Mouse (Mus musculus): ENCODE data around the gene BC034090. TPM values are rescaled to one million over a fixed set of nuclear protein-coding genes. Genes with fewer than 3 reads are reported as not detected.

BC034090 gene
- polyA plus RNA-seq, 1 experiment from 2014 or later: 3.6 TPM

GRCm38 (mm10) chr1:155211017-155211416 is 33.2 kb downstream of the BC034090 start:
- Histone ChIP-seq H3K36me3 (replicated peaks) (peaks cover 18% of the 10 kb centered on the region), H3K9me3 (no peaks in the 10 kb centered on the region), H3K4me1 (peaks cover 74% of the 10 kb centered on the region), H3K27ac (peak overlapping the region; percentile 88), H3K27me3 (ENCODE audit: poor library complexity, severe bottlenecking) (peaks cover 47% of the 10 kb centered on the region), H3K4me3 (no peak overlapping the region)
- DNase-seq (ENCODE audit: extremely low spot score, low spot score): no peak
- whole genome bisulfite sequencing: 42% methylated on average over 7 of the region's 7 CpGs

- Histone ChIP-seq H3K4me3 (no peak overlapping the region), H3K4me1 (peaks cover 74% of the 10 kb centered on the region), H3K27ac (peak overlapping the region; percentile 88), H3K36me3 (replicated peaks) (peaks cover 25% of the 10 kb centered on the region), H3K27me3 (ENCODE audit: poor library complexity, severe bottlenecking) (peaks cover 42% of the 10 kb centered on the region), H3K9me3 (no peaks in the 10 kb centered on the region)
- WGBS: 81% methylated on average over 11 of the region's 11 CpGs
- no peak for DNase-seq (ENCODE audit: extremely low spot score, low spot score)
These were observed 34.1 kb downstream of the BC034090 start for GRCm38 (mm10) chr1:155210011-155210763.

- Histone ChIP-seq H3K4me1 (peaks cover 73% of the 10 kb centered on the region), H3K27me3 (ENCODE audit: poor library complexity, severe bottlenecking) (peaks cover 22% of the 10 kb centered on the region; the same call in 1 of the 2 replicates), H3K27ac (no peak overlapping the region)
These were observed 36.4 kb downstream of the BC034090 start for GRCm38 (mm10) chr1:155207859-155208258.

GRCm38 (mm10) chr1:155205822-155206660 is 38.2 kb downstream of the BC034090 start:
- peaks cover 60% of the 10 kb centered on the region for H3K36me3 ChIP-seq (replicated peaks)
- no peaks in the 10 kb centered on the region for H3K9me3 ChIP-seq
- no peak for DNase-seq (ENCODE audit: extremely low spot score, low spot score)
- H3K4me1 ChIP-seq: peaks cover 63% of the 10 kb centered on the region
- H3K27me3 ChIP-seq (ENCODE audit: poor library complexity, severe bottlenecking): peaks cover 14% of the 10 kb centered on the region; the same call in 1 of the 2 replicates
- 90% methylated on average over 19 of the region's 19 CpGs for WGBS
- H3K4me3 ChIP-seq: no peak overlapping the region
- H3K27ac ChIP-seq: peak overlapping the region; percentile 44

More at GRCm38 (mm10) chr1:155207859-155208258, 36.4 kb downstream of the BC034090 start:
- H3K4me3 ChIP-seq: no peak overlapping the region
- 94% methylated on average over 3 of the region's 3 CpGs for WGBS
- no peak for DNase-seq (ENCODE audit: extremely low spot score, low spot score)
- no peaks in the 10 kb centered on the region for H3K9me3 ChIP-seq
- peaks cover 42% of the 10 kb centered on the region for H3K36me3 ChIP-seq (replicated peaks)

GRCm38 (mm10) chr1:155205311-155205710 is 38.9 kb downstream of the BC034090 start:
- peaks cover 68% of the 10 kb centered on the region for H3K36me3 ChIP-seq (replicated peaks)
- 0 out of 2 replicates have a peak overlapping the region, but pooled peaks have one; percentile 44 for H3K27ac ChIP-seq
- DNase-seq (ENCODE audit: extremely low spot score, low spot score): no peak
- peaks cover 7% of the 10 kb centered on the region; the same call in 1 of the 2 replicates for H3K27me3 ChIP-seq (ENCODE audit: poor library complexity, severe bottlenecking)
- no peaks in the 10 kb centered on the region for H3K9me3 ChIP-seq
- H3K4me1 ChIP-seq: peaks cover 56% of the 10 kb centered on the region
- 62% methylated on average over 7 of the region's 7 CpGs for WGBS
- no peak overlapping the region for H3K4me3 ChIP-seq

- H3K27ac ChIP-seq: peak overlapping the region; percentile 66
- H3K27me3 ChIP-seq (ENCODE audit: poor library complexity, severe bottlenecking): 0 out of 2 replicates have a peak, but pooled peaks cover under 1% of the 10 kb centered on the region
- no peak for DNase-seq (ENCODE audit: extremely low spot score, low spot score)
- H3K4me3 ChIP-seq: no peak overlapping the region
- no peaks in the 10 kb centered on the region for H3K9me3 ChIP-seq
- H3K4me1 ChIP-seq: peaks cover 49% of the 10 kb centered on the region
- WGBS: 92% methylated on average over 8 of the region's 8 CpGs
- H3K36me3 ChIP-seq (replicated peaks): peaks cover 74% of the 10 kb centered on the region
These were observed 39.6 kb downstream of the BC034090 start for GRCm38 (mm10) chr1:155204560-155205162.

GRCm38 (mm10) chr1:155203954-155204353 is 40.3 kb downstream of the BC034090 start:
- Histone ChIP-seq H3K4me1 (peaks cover 49% of the 10 kb centered on the region), H3K36me3 (replicated peaks) (peaks cover 80% of the 10 kb centered on the region)
- WGBS: 91% methylated on average over 12 of the region's 12 CpGs

GRCm38 (mm10) chr1:155203101-155203500 is 41.1 kb downstream of the BC034090 start:
- 91% methylated on average over 7 of the region's 7 CpGs for WGBS
- H3K27ac ChIP-seq: no peak overlapping the region
- peaks cover 89% of the 10 kb centered on the region for H3K36me3 ChIP-seq (replicated peaks)
- peaks cover 49% of the 10 kb centered on the region for H3K4me1 ChIP-seq
- no peak overlapping the region for H3K4me3 ChIP-seq
- H3K27me3 ChIP-seq (ENCODE audit: poor library complexity, severe bottlenecking): no peaks in the 10 kb centered on the region
- DNase-seq (ENCODE audit: extremely low spot score, low spot score): no peak
- no peaks in the 10 kb centered on the region for H3K9me3 ChIP-seq

More at GRCm38 (mm10) chr1:155203954-155204353, 40.3 kb downstream of the BC034090 start:
- Histone ChIP-seq H3K9me3 (no peaks in the 10 kb centered on the region), H3K27me3 (ENCODE audit: poor library complexity, severe bottlenecking) (no peaks in the 10 kb centered on the region), H3K27ac (peak overlapping the region; percentile 66), H3K4me3 (no peak overlapping the region)
- DNase-seq (ENCODE audit: extremely low spot score, low spot score): no peak

- Histone ChIP-seq H3K27me3 (ENCODE audit: poor library complexity, severe bottlenecking) (no peaks in the 10 kb centered on the region), H3K4me1 (peaks cover 45% of the 10 kb centered on the region), H3K9me3 (no peaks in the 10 kb centered on the region), H3K4me3 (no peak overlapping the region), H3K36me3 (replicated peaks) (peaks cover 92% of the 10 kb centered on the region), H3K27ac (peak overlapping the region; percentile 36; the same call in 1 of the 2 replicates)
- no peak for DNase-seq (ENCODE audit: extremely low spot score, low spot score)
- 89% methylated on average over 5 of the region's 5 CpGs for WGBS
These were observed 41.8 kb downstream of the BC034090 start for GRCm38 (mm10) chr1:155202472-155202871.

GRCm38 (mm10) chr1:155201914-155202313 is 42.3 kb downstream of the BC034090 start:
- no peaks in the 10 kb centered on the region for H3K27me3 ChIP-seq (ENCODE audit: poor library complexity, severe bottlenecking)
- peaks cover 44% of the 10 kb centered on the region for H3K4me1 ChIP-seq
- H3K27ac ChIP-seq: peak overlapping the region; percentile 63
- 86% methylated on average over 17 of the region's 17 CpGs for WGBS
- peaks cover 92% of the 10 kb centered on the region for H3K36me3 ChIP-seq (replicated peaks)
- DNase-seq (ENCODE audit: extremely low spot score, low spot score): no peak
- no peak overlapping the region for H3K4me3 ChIP-seq
- no peaks in the 10 kb centered on the region for H3K9me3 ChIP-seq

- WGBS: 90% methylated on average over 4 of the region's 4 CpGs
- H3K9me3 ChIP-seq: no peaks in the 10 kb centered on the region
- peaks cover 43% of the 10 kb centered on the region for H3K4me1 ChIP-seq
- no peaks in the 10 kb centered on the region for H3K27me3 ChIP-seq (ENCODE audit: poor library complexity, severe bottlenecking)
- peaks cover 92% of the 10 kb centered on the region for H3K36me3 ChIP-seq (replicated peaks)
- no peak overlapping the region for H3K4me3 ChIP-seq
- H3K27ac ChIP-seq: peak overlapping the region; percentile 63
- DNase-seq (ENCODE audit: extremely low spot score, low spot score): no peak
These were observed 42.8 kb downstream of the BC034090 start for GRCm38 (mm10) chr1:155201373-155201879.

- no peak for DNase-seq (ENCODE audit: extremely low spot score, low spot score)
- no peaks in the 10 kb centered on the region for H3K27me3 ChIP-seq (ENCODE audit: poor library complexity, severe bottlenecking)
- H3K27ac ChIP-seq: no peak overlapping the region
- peaks cover 39% of the 10 kb centered on the region for H3K4me1 ChIP-seq
- WGBS: 63% methylated on average over 2 of the region's 2 CpGs
- no peak overlapping the region for H3K4me3 ChIP-seq
- no peaks in the 10 kb centered on the region for H3K9me3 ChIP-seq
- H3K36me3 ChIP-seq (replicated peaks): peaks cover 90% of the 10 kb centered on the region
These were observed 43.3 kb downstream of the BC034090 start for GRCm38 (mm10) chr1:155200967-155201366.

All from forebrain, embryonic 10.5 days (tissue).